Mouse (Mus musculus) small intestine, adult 2 months (tissue): ENCODE results near the gene Alk.

ENCODE experiments used
- CTCF ChIP-seq: fragments of 200-500 bp; IDR thresholded peaks from 2 replicates; pipeline ENCODE4 v1.5.1; 2012; ENCODE audit warnings: low read depth, mild to moderate bottlenecking, control low read depth, inconsistent platforms, low read length, moderate library complexity, mixed read lengths; ENCODE audit not compliant: insufficient replicate concordance, insufficient read length; ENCODE audit errors: extremely low read depth
- POLR2A ChIP-seq: fragments of 200-500 bp; IDR thresholded peaks from 2 replicates; pipeline ENCODE4 v1.6.1; 2012; ENCODE audit warnings: low read depth, mild to moderate bottlenecking, control low read depth, inconsistent platforms, low read length, moderate library complexity

- TF ChIP-seq POLR2A (no peak), CTCF (no peak)
Observed at GRCm38 (mm10) chr17:71871981-71872380, 732.4 kb downstream of the Alk start.
